Mouse (Mus musculus) lung, postnatal 0 days (tissue): ENCODE measurements around the gene Atf4.

ENCODE experiments used
- CTCF ChIP-seq: IDR thresholded peaks from 2 replicates; pipeline ENCODE4 v1.5.1; 2016; ENCODE audit warnings: antibody characterized with exemption, mild to moderate bottlenecking
- EP300 ChIP-seq: IDR thresholded peaks from 2 replicates; pipeline ENCODE4 v1.6.1; 2016; ENCODE audit warnings: antibody characterized with exemption, mild to moderate bottlenecking, control low read depth

- no peak for TF ChIP-seq EP300
- TF ChIP-seq CTCF = no peak
Observed at GRCm38 (mm10) chr15:80288036-80288435, 33.1 kb downstream of the Atf4 start.
